ENCODE assay signal across 24 mouse cellular contexts in genomic region chr2:179985695-179986094, GRCm38 (mm10).
"Had no signal": no experiment of that assay in that cellular context is flagged by ENCODE, and none has a peak within 500 bp of the region (broad histone marks: within the 10 kb centered on the region; RNA-seq: fewer than 3 reads in every experiment).

No protein-coding gene starts in this region.

- H3K4me1 ChIP-seq: intestine, embryonic 15.5 days; liver, embryonic 12.5 days had no signal

- H3K9me3 ChIP-seq: hindbrain, embryonic 10.5 days; intestine, embryonic 15.5 days; limb, embryonic 13.5 days; limb, embryonic 15.5 days; liver, embryonic 12.5 days had no signal

- H3K27me3 ChIP-seq: intestine, embryonic 15.5 days; limb, embryonic 15.5 days; liver, embryonic 12.5 days had no signal

- H3K9ac ChIP-seq: hindbrain, embryonic 14.5 days; intestine, embryonic 15.5 days; limb, embryonic 15.5 days; liver, embryonic 12.5 days; liver, embryonic 14.5 days had no signal

- H3K4me3 ChIP-seq: gastrocnemius, adult 2 months; hindbrain, embryonic 10.5 days; intestine, embryonic 15.5 days; layer of hippocampus, adult 2 months; left cerebral cortex, adult 2 months; limb, embryonic 13.5 days; limb, embryonic 15.5 days; liver, embryonic 12.5 days had no signal

- H3K36me3 ChIP-seq: hindbrain, embryonic 10.5 days; intestine, embryonic 15.5 days; limb, embryonic 13.5 days; limb, embryonic 15.5 days; liver, embryonic 12.5 days had no signal

- DNase-seq: gastrocnemius, adult 2 months; gastrocnemius, postnatal 10 days; heart, adult 18-20 months; heart, postnatal 10 days; heart, postnatal 4 days; kidney, adult 18-20 months; kidney, adult 8-10 months; kidney, postnatal 10 days; kidney, postnatal 25 days; kidney, postnatal 4 days; left cerebral cortex, postnatal 4 days; lung, adult 18-20 months had no signal

- ATAC-seq: hindbrain, embryonic 16.5 days; inflammation-experienced regulatory T-cells, adult 6 months; intestine, embryonic 15.5 days; intestine, postnatal 0 days; liver, embryonic 12.5 days had no signal

- H3K4me2 ChIP-seq: hindbrain, embryonic 14.5 days; intestine, embryonic 15.5 days; limb, embryonic 13.5 days; limb, embryonic 15.5 days; liver, embryonic 12.5 days had no signal

- H3K27ac ChIP-seq: gastrocnemius, adult 2 months; hindbrain, embryonic 10.5 days; hindbrain, embryonic 14.5 days; intestine, embryonic 15.5 days; layer of hippocampus, adult 2 months; left cerebral cortex, adult 2 months; limb, embryonic 13.5 days; limb, embryonic 15.5 days; liver, embryonic 12.5 days; liver, embryonic 14.5 days had no signal
